Mouse (Mus musculus): ENCODE measurements around the gene Atp8b5.

Atp8b5 gene

DNA sequence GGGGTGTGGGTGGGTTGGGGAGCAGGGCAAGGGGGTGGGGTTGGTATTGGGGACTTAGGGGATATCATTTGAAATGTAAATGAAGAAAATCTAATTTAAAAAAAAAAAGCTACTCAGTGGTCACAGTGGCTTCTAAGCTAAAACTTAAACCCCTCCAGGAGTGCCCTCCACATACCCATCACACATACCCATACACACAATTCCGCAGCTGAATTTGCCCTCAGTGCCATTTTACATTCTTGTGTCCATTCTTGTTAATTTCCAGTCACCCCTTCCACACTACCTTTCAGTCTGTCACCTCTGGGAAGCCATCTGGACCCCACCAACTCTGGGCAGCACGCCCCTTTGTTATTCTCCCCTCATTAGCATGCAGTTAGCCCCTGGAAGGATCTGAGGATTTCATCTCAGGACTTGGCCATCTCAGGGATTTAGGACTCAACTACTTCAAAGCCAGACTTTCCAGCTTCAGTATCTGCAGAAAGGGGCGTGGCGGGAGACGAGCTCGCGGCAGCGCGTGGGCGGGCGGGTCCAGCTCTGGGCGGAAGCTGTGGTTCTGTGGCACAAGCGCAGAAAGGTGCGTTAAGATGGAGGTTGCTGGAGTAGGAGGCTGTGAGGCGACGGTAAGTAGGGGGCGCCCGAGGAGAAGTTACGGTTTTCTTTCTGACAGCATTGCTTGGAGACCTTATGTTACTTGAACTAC lies at the start of gene Atp8b5:
Gene Atp8b5 (plus strand): TSS at position 537 of the 700 bp plus-strand sequence.
- DNase-seq = peak; percentile 91

DNA sequence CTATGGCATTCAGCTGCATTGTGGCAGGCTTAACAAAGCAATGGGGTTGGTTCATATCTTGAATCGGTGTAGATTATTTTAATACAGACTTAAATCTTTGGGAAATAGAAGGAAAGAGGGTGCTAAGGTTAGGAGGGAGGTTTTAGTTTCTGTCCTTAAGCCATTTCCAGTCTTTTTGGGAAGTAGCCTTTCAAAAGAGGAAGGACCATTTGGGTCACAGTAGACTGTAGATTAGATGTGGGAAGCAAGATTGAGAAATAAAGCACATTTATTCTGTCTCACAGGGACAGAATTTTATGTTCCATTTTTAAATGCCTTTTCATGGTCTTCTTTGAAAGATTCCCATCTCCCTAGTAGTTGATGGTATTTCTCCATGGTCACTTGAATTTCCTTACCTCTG lies 49.0 kb upstream of the Atp8b5 start:
- DNase-seq = no peak

DNA sequence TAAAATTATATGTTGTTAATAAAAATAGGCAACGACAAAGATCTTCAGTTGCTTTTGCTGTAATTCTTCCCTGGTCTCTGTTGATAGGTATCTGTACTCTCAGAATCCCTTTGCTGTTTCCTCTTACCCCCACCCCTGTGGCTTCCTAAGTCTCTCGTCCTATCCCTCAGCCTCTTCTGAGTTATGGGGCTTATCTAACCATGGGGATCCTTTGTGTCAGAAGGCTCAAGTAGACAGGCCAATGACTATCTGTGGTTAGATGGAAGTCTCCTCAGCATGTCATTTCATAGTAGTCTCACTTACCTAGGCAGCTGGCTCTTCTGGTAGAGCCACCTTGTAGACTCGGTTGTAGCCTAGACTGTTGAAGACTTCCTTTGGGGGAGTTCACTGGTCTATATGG lies 35.1 kb upstream of the Atp8b5 start:
- no peak for DNase-seq

DNA sequence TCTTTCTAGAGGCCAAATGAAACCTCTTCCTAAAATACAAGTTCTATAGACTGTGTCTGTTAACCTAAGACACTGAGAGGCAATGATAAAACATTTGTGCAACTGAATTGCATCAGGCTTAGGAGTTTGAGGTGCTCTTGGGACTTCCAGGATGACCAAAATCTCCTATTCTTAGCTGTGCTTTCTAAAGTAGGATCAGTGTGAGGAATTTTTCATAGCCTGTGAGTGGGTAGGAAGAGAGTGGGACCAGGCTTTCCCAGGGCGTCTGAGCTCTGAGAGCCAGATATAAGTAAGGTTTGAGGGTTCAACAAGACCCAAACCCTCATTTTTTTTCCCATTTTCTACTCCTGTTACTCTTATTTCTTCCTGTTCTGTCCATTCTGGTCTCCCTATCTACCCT lies 34.0 kb upstream of the Atp8b5 start:
- no peak for DNase-seq

DNA sequence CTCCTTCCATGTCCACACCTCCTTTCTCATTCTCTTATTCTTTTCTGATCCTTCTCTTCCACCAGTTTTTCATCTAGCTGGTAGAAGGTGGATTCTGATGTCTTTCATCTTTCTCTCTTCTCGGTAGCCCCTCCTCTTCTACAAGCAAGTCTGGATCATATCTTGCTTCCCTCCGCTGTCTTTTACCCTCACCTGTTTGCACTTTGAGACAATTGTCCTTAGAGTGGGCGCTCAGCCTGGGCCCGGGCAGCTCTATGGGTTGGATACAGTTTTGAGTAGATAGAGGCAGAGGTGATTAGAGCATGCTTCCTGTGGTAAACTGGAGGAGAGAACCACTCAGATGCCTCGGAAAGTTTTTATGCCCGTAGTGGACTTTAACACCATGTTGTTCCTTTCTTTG lies 33.5 kb upstream of the Atp8b5 start:
- no peak for DNase-seq

DNA sequence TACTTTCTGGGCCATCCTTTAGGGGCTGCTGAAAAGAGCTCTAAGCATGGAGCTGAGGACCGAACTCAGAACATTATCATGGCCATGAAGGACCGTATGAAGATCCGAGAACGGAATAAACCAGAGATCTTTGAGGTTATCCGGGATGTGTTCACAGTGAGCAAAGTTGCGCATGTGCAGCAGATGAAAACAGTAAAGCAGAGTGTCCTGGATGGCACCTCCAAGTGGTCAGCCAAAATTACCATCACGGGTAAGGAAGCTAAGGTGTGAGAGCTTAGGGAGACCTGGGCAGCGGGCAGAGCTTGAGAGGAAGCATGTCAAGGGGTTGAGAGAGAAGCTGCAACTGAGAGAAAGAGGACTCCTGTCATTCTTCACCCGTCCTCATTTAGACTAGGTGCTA lies 30.1 kb upstream of the Atp8b5 start:
- DNase-seq = no peak

DNA sequence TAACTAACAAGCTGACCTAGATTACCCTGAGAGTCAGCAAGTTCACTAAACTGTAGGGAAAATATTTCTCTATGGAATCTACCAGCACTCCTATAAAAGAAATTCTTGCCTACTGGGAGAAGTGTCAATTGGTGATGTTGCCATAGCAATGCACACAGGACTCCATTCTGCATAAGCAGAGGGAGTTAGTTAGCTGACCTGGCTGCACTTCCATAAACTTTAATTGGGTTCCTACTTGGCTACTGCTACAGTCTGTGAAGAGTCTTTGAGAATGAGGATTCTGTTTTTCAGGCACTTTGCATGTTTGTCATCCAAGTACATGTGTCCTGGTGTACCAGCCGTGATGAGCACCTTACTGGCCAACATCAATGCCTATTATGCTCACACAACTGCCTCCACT lies 26.2 kb upstream of the Atp8b5 start:
- DNase-seq = no peak

DNA sequence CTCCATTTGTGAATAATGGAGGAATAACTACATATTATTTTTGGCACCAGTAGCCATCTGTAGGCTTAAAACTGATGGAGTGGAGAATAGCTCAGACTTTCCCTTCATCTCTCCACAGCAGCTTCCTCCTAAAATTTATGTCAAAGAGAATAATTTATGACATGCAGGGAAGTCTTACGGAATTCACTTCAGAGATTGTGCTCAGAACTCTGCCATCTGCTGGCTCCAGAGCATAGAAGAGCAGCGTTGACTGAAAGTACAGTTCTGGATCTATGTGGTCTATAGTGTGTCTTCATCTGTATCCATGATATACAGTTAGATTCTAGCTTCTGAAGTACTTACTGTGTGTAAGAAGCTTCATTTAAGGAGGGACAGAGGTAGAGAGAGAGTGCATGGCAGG lies 22.9 kb upstream of the Atp8b5 start:
- peak; percentile 25 for DNase-seq

DNA sequence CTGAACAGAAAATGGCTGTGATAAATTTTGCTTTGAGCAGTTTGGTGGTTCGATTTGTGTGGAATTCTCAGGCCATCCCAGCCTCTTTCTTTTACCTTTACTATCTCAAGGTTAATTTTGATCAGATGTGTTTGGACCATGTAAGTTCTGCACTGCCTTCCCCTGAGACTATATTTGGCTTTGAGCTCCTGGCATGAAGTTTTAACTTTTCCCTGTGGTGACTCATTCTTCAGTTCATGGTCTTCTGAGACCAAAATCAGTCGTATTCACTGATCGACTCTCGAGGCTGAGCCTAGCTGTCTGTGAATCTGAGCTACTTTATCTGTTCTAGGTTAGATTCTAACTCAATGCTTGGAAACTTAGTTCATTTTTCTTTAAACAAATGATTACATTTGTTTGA lies 21.2 kb upstream of the Atp8b5 start:
- DNase-seq = no peak

DNA sequence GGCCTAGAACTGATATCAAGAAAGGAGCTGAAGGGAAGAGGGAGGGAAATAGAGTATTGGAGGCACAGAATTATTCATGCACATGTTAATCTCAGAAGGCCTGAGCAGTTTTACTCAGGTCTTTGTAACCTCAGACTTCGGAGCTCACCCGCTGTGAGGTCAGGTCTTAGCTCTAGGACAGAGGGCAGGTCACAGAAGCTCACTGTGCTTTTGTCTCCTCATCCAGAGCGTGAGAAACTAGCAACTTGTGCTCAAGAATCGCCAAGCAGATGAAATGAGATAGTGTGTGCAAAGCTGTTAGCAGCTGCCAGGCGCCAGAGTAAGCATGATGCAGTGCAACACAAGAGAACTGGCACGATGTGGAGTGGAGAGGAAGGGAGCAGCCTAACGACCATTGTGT lies 18.9 kb upstream of the Atp8b5 start:
- peak; percentile 65 for DNase-seq

DNA sequence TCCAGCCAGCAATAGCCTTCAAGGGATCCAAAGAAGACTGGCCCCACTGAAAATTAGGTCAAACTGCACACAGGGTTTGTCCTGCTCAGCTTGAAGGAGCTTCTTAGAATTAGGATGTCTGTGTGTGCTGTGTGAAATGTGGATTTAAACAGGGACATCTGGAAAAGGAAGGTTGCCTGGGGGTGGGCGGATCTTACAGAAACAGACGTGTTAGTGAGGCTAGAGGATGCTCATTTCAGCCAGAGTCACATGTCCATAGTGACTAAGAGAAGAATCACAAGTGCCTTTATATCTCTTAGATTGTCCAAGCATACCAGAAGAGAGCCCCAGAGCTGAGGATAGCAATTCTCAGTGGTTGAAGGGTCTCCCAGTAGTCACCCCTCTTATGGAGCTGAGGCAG lies 18.1 kb upstream of the Atp8b5 start:
- no peak for DNase-seq

DNA sequence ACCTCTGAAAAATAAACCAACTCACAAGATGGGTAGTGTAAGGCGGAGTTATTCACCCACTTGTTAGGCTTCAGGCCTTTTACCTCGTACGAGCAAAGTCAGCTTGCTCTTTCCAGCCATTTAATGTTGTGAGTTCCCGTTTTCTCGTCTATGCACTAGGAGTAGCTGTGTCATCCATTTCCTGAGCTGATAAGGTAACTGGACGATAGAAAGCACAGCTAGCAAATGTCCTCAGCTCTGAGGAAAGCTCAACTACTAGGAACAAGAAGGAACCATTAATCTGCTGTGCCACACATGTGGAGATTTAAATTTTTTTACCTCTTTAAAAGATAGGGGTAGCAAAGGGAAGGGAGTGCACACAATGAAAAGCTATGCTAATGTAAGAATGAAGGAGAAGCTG lies 15.7 kb upstream of the Atp8b5 start:
- DNase-seq = no peak

DNA sequence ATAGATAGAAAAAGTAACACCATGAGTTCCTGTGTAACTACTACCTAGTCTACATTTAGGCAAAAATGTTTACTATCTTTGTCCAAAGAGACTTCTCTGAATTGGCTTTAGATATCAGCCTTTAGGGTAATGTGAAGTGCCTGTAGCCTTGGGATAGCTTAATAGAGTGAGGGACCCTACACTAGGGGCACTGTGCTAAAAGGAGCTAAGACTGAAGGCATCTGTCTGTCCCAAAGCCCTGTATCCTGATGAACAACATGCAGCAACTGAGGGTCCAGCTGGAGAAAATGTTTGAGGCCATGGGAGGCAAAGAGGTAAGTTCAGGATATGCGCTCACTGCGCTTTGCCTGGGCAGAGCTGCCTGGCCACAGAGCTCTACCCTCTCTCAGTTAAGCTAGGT lies 9.9 kb upstream of the Atp8b5 start:
- no peak for DNase-seq

DNA sequence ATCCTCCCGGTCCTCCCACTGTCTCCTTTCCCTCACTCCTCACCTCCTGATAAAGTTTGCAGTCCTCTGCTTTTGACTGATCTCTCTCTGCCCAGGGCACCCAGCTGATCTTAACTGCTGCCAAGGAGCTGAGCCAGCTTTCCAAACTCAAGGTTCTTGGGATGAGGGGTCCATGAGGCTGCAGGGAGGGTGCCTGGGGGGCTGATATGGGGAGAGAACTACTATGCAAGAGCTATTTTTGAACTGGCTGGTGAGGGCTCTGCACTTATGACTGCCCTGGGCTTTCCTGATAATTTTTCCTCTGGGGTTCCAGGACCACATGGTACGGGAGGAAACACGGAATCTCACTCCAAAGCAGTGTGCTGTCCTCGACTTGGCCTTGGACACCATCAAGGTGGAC lies 8.4 kb upstream of the Atp8b5 start:
- no peak for DNase-seq

DNA sequence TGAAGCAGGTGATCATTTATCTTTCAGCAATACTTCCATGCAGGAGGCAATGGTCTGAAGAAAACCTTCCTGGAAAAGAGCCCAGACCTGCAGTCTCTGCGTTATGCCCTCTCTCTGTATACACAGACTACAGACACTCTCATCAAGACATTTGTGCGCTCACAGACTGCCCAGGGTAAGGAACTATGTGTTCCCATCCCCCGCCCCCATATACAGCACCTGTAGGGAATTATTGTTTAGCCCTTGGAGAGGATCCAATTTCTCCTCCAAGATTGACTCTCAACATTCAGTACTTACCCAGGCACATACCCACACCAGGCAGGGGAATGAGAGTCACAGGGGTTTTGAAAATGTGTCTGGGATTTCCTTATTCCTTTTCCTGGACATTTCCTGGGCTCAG lies 7.5 kb upstream of the Atp8b5 start:
- DNase-seq = peak; percentile 28

DNA sequence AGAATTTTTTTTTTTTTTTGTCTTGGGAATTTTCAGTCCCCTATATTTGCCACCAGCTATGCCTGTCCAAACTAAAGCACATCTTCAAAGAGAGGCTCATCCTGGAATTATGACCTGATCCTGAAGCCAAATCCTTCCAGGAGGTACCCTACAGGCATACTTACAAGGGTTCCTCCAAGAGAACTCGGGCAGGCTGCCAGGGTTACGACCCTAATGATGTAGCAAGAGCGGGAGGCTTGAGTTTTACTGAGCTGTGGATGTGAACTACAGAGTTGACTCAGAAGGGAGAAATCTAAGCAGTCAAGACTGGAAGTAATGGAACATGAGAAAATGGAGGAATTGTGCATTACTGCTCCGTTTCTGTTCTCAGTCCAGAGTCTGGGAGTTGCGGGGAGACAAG lies 6.9 kb upstream of the Atp8b5 start:
- peak; percentile 4 for DNase-seq

DNA sequence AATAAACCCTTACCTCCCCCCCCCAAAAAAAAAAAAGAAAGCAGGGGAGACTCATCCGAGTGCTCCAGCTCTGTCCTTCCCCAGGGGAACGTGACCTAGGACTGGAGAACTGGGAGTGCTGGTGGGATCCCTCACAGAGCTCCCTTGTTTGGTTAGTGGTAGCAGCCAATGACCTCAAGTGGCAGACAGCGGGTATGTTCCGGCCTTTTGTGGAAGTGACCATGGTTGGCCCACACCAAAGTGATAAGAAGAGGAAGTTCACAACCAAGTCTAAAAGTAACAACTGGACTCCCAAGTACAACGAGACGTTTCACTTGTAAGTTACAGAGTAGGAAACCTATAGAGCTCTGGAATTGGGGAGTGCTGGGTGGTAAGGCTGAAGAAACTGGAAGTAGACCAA lies 4.1 kb upstream of the Atp8b5 start:
- no peak for DNase-seq

DNA sequence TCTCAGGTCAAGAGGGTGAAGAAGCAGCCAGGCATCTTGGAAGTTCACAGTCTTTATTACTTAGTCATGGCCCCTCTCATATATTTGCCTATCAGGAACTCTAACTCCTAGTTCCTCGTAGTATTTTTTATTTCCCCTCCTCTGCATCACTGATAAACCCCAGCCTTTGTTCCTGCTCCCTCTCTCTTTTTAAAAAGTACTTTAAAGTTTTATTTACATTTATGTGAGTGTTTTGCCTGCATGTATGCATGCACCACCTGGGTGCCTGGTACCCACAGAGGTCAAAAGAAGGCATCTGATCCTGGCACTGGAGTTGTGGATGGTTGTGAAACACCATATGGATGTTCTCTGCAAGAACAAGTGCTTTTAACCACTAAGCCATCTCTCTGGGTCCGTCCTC lies 813 bp upstream of the Atp8b5 start:
- DNase-seq = no peak

DNA sequence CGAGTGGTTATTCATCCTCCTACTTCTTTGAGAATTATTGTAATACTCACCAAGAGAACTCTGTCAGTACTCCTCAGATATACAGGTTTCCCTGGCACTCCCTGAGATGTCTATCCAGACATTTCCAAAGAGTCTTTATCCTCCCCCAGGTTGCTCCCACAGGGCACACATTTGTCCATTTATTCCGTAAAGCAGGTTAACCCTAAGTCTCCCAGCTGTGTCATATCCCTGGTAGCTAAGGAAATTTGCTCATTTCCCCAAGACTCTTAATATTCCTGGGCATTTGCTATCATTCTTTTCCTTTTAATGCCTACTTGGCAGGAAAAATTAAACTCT lies 332 bp downstream of the Atp8b5 start:
- DNase-seq = no peak

DNA sequence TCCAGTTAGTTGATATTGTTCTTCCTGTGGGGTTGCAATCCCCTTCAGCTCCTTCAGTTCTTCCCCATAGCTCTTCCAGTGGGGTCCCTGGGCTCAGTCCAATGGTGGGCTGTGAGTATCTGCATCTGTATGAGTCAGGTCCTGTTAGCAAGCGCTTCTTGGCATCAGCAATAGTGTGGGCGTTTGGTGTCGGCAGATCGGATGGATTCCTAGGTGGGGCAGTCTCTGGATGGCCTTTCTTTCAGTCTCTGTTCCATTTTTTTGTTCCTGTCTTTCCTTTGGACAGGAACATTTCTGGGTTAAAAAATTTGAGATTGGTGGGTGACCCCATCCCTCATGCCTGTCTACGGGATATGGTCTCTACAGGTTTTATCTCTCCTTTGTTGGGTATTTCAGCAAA lies 18.5 kb downstream of the Atp8b5 start:
- no peak for DNase-seq

DNA sequence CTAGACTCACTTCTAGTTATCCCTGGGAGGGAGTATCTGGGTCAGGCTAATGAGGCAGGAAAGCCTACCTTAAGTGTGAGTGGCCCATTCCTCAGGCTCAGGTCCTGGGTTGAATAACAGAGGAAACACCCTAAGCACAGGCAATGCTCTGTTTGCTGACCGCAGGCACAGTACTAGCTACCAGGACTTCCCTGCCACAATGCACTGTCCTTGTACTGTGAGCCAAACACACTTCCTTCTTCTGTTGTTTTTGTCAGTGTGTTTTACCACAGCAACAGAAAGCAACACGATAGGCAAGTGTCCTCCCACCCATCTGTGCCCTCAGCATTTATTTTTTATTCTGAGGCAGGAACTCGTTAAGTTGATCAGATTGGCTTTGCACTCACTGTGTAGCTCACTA lies 20.3 kb downstream of the Atp8b5 start:
- DNase-seq = no peak

DNA sequence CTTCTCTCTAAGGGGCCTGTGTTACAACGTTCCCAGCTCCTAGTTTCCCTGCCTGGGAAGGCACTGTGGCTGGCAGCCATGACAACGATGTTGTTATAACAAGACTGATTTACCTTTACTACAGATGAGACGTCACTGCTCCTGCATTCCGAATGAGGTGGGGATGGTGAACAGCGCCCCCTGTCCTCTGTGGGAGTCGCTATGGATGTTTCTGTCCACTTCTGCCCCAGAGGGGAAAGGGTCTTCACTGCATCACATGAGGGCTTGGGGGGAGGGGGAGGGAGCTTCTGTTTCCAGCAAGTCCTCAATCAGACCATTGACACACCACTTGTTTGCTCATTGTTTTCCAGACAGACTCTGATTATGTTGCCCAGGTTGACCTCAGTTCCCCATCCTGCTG lies 27.0 kb downstream of the Atp8b5 start:
- DNase-seq = peak; percentile 36

DNA sequence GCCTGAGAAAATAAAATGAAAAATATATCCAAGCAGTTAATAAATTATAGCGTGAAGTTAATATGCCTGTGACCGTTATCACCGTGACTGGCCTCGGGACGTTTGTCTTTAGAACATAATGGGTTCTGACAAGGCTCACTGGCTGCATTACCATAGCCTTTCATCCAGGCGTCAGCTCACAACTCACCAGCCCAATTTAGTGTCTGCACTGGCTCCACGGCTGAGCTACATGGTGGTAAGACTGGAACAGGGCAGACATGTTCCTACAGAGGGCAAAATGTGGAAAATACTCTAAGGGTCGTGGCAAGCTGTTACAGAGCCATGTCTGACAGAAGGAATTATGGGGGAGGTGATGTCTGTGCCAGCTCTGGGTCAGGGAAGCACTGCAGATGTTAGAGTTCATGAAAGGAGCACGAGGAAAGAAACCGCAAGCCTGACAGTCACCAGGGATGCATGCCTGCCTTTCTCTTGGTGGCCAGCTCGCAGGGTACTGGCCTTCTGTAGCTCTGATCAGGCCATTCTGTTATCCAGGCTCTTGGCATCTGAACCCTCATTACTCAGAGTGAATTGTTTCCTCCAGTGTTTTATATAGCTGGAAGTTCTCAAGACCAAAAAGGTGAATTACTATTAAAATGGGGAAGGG lies 42.9 kb downstream of the Atp8b5 start:
- DNase-seq = peak; percentile 65

DNA sequence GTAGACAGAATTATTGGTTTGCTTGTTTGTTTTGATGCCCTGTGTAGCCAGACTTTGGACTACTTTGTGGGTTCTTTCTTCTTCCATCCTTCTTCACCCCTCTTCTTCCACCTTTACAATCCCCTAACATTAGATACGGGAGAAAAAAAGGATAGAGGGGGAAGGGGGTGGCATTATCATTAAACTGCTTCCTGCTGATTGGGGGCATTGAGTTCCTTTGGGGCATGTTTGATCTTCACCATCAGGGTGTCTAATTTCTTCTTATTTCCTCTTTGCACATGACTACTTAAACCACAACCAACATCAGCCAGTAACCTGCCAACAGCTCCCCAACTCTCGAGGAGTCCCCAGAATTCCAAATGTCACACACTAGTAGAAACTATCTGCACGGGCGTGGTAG lies 54.6 kb downstream of the Atp8b5 start:
- no peak for DNase-seq

DNA sequence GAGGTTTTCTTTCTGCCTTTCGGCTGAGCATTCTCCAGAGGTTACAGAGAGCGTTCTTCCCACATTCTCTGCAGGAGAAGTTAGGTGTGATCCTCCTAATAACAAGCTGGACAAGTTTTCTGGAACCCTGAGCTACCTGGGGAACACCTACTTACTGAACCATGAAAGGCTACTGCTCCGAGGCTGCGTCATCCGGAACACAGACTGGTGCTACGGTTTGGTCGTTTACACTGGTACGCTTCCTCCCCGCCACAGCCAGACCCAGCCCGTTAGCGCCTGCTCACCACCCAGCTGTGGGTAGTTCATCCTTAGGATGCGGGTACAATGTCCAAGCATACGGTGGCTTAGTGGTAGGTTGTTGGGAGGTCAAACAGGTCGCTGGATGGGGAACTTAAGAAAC lies 55.4 kb downstream of the Atp8b5 start:
- no peak for DNase-seq
